Mouse (Mus musculus) megakaryocyte, embryonic 14.5 days (primary cell): ENCODE measurements around the gene Ncapg2.

Experiments
- FLI1 ChIP-seq: IDR thresholded peaks from 2 replicates; pipeline ENCODE4 v1.6.1; 2012; ENCODE audit warnings: low read length, inconsistent platforms, mixed read lengths
- GATA1 ChIP-seq: IDR thresholded peaks from 3 replicates; pipeline ENCODE4 v1.6.1; 2012; ENCODE audit warnings: mixed read lengths, low read length, inconsistent platforms, borderline replicate concordance

DNA sequence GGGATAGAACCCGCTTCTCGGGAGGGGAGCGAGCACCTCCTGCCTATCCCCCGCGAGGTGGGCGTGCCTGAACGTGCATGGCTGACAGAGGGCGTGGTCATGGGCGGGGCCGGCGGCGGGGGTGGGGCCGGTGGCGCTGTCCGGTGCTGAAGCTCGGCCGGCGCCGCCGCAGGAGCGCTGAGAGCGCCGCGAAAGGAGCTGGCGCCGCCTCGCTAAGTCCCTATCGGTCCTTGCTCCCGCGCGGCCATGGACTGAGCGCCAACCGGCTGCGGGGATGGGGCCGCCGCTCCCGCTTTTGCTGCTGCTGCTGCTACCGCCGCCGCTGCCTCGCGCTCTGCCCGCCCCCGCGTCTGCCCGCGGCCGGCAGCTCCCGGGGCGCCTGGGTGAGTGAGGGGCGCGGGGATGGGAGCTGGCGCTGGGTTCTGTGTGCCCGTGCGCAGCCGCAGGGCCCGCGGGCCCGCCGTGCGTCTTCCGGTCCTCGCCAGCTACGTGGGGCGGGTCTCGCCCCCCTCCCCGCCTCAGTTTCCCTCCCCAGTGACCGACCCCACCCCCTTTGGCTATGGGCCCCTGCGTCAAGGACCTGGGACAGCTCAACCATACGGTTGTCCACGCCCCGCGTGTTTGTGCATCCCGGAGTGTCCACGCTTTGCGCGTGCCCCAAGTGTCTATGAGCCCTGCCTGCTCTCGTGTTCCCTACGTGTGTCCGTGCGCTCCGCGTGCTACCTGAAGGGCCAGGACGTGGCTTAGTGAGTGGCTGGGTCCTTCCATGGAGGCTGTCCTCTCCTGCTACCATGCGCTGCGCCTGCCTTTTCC, 80.6 kb downstream of the Ncapg2 start, which contains the start of gene Ptprn2:
- no peak for TF ChIP-seq FLI1
- no peak for TF ChIP-seq GATA1
